Mouse (Mus musculus) lung, adult 18-20 months (tissue): Measurements from ENCODE around the gene Rps6ka5.
A peak's percentile ranks its signal among the peaks of the same experiment; 100 is the strongest.

ENCODE experiments used
- DNase-seq, 2 experiments: peaks; one replicate each; pipeline ENCODE4 v3.0.0; 2022; ENCODE audit warnings: mixed read lengths in 2 of 2

The Rps6ka5 gene

DNA sequence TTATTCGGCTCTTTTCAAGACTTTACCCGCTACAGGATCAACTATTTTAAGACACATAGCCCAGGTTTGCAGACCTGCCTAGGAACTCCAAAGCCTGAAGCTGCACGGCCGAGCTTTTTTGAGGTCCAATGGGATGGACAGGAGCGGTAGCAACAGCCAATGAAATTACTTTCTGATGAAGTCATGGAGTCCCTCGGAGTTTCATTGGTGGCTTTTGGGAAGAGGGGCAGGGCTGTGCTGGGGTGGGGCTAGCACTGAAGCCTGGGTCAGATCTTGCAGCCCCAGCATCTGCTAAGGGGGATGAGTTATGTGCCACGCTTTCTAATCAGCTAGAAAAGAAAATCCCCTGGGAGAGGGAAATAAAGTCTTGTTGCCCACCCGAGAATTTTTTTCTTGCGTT lies 199.0 kb downstream of the Rps6ka5 start:
- DNase-seq, result peak; percentile 76 to 81

DNA sequence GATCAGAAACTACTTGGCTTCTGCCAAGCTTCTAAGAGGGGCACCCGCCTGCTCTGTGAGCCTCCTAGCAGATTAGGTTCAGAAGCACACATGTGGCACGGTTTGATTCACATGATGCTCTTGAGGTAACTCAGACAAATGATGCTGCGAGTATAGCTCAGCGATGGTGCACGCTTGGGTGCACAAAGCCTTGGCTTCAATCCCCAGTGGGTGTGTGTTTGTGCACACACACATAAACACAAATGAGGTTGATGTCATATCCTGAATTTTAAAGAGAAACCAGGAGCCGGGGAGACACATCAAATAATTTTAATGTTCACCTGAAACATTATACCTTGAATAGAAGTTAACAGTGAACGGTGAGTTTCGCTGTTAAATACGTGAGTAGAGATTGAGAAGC lies 199.5 kb downstream of the Rps6ka5 start:
- DNase-seq, result no peak

DNA sequence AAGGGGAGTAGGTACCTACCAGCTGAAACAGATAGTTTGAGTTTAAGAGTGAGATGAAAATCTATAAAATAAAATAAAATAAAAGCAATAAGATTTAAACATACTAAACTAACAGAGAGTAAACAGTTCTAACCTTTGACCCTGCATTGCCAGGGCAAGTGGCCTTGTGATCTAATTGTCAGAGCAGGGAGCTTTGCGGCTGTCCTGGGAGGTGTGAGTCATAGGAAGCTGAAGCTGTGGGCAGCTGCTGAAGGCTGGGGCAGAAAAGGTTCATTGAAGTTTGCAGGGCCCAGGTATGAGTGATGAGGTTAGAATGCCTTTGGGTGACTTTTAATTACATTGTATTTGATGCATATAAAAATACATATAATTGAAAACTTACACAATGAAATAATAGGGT lies 200.8 kb downstream of the Rps6ka5 start:
- no peak for DNase-seq

DNA sequence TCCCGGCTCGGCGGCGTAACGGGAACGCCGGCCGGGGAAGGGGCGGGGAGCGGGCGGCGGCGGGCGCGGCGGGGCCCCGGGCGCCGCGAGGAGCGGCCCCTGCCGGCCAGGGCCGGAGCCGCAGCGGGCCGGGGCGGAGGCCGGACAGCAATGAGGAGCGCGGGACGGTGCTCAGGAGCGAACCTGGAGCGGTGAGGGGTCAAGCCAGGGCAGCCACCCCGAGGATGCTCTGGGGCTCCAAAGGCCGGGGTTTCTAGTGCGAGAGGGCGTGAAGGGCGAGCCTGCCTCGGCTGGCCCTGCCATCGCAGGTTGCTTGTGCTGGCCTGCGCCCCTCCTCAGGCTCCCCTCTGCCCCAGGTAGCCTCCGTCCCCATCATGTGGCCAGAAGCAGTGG lies 206.0 kb downstream of the Rps6ka5 start, which contains the start of gene Ttc7b:
Gene Ttc7b (minus strand): TSS at position 33 of the 393 bp plus-strand sequence.
- peak in 1 of 2 experiments; percentile 40 for DNase-seq

GRCm38 (mm10) chr12:100520077-100520793 lies 206.5 kb downstream of the Rps6ka5 start:
- peak; percentile 45 to 51 for DNase-seq

- peak; percentile 63 to 71 for DNase-seq
Observed at GRCm38 (mm10) chr12:100519684-100520076, 207.1 kb downstream of the Rps6ka5 start.

DNA sequence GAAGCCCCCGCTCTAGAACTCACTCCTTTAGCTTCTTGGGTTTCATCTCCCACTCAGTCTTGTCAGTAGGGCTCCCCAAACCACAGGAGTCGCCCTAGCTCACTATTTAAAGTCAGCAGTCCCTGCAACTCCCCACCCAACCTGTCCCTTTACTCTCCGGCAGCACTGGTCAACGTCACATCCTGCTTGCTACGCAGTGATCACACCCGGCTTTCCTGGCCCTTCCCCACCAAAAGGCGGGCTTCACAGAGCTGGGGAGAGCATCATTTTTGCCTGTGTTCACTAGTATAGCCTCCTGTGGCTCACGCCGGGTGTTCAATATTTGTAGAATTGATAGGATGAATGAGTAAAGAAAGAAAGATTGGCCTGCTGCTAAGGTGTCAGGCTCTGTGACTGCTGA lies 209.4 kb downstream of the Rps6ka5 start:
- peak in 1 of 2 experiments; percentile 45 for DNase-seq

- DNase-seq, result no peak
Observed at GRCm38 (mm10) chr12:100516161-100516838, 210.5 kb downstream of the Rps6ka5 start.

DNA sequence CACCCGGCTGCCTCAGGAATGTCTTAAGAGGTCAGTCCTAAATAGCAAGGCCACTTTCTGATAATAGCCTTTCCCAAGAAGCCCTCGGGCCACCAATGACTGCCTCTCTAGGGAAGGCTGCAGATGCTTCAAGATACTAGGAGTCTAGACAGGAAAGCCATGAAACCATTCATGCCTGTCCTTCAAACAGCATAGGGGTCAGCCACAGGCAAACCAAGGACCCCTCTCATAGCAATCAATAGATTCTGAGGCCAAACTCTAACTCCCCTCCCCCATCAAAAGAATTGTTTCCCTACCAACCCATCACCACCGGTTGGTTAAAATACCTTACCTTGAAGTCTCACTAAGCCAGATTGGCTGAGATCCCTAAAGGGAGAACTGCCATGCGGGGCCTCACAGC lies 211.3 kb downstream of the Rps6ka5 start:
- no peak for DNase-seq

- DNase-seq, result no peak
Observed at GRCm38 (mm10) chr12:100514611-100515010, 212.2 kb downstream of the Rps6ka5 start.

- no peak for DNase-seq
Observed at GRCm38 (mm10) chr12:100513131-100513530, 213.7 kb downstream of the Rps6ka5 start.

GRCm38 (mm10) chr12:100512641-100513040 lies 214.1 kb downstream of the Rps6ka5 start:
- no peak for DNase-seq

DNA sequence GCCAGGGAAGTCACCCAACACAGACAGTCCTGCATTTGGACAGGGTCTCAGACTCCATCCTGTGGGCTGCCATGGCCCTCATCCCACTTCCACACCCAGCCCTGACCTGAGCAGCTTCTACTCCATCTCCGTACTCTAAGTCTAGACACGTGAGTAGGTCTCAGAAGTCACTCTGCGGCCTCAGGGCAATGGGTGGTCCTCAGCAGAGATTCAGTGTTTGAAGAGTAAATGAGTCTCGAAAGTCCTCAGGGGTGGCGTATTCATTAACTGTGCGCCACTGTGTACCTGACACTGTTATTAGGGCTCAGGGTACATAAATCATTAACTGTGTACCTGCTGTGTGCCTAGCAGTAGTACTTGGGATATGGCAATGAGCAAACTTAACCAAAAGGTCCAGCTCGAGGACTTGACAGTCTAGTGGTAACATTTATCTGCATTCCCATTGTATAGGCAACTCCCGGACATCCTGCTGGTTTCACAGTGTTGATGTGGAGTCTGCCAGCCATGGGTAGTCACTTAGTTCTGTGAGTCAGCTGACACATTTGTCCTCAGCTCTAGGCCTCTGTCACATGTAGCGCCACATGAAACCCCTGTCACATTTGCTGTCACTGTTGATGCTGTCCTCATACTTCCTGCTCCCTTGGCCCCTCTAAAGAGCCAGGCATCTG lies 217.0 kb downstream of the Rps6ka5 start:
- no peak for DNase-seq

DNA sequence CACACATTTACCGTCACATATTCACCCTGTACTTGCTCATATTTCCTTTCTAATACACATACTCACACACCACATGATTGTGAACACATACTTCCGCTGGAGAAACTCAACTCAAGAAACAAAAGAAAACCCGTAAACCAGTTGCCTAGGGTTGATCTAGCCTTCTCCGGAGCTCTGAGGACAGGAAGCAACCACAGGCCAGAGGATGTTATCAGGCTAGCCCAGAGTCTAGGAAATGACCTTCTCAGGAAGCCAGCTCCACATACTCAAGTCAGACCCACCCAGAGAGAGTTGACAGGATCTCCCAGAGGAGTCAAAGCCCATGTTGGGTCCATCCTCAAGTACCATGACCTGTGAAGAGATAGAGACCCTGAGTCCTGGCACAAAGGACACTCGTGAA lies 218.1 kb downstream of the Rps6ka5 start:
- DNase-seq, result no peak

DNA sequence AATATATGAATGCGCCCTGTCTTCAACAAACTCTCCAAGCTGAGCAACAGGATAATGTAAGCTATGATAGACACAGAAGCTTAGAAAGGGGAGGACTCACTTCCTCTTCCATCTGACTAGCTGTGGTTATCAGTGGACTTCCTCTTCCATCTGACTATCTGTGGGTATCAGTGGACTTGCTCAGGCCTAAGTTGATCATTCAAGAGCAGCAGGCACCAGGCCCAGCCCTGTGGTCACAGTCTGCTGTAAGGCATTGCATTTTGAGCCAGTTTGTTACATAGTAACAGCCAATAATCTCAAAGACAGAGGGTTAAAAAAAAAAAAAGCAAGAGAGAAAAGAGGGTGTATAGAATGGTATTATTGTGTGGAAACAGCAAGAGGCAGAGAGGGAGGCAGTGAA lies 221.3 kb downstream of the Rps6ka5 start:
- no peak for DNase-seq

GRCm38 (mm10) chr12:100504585-100504984 lies 222.2 kb downstream of the Rps6ka5 start:
- no peak for DNase-seq

- no peak for DNase-seq
Observed at GRCm38 (mm10) chr12:100503659-100504058, 223.1 kb downstream of the Rps6ka5 start.

DNA sequence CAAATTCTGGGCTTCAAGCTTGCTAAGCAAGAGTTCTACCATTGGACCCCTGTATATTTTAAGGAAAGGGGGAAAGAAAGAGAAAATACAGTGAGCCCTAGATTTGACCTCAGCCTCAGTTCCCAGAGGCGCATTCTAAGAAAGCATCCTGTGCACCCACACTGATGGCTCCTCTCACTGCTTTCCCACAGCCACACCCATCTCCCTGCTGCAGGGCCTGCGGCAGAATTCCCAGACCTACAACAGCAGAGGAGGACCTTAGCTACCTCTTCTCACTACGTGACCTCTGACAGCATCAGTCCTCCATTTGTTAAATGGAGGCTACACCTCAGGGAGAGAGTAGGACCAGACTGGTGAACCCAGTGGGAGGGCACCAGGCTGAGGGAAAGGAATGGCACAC lies 224.2 kb downstream of the Rps6ka5 start:
- no peak for DNase-seq

- no peak for DNase-seq
Observed at GRCm38 (mm10) chr12:100501261-100501660, 225.5 kb downstream of the Rps6ka5 start.

- no peak for DNase-seq
Observed at GRCm38 (mm10) chr12:100499469-100499868, 227.3 kb downstream of the Rps6ka5 start.
